Mouse (Mus musculus) fat pad, adult 2 months (tissue): Measurements from ENCODE around the gene Abhd17b.
"Not testable (repeated sequence)": the region's sequence is repeated elsewhere in the genome, so short reads cannot be mapped to it uniquely, and the experiment has no call there.

Source experiments
- DNase-seq: peaks from one replicate; pipeline ENCODE4 v3.0.0-alpha.2; 2011; ENCODE audit warnings: low read depth, low spot score; ENCODE audit errors: extremely low read depth

Abhd17b gene

GRCm38 (mm10) chr19:21651664-21652063, 1.3 kb upstream of the Abhd17b start:
- no peak for DNase-seq

- peak; percentile 68 for DNase-seq
Observed at GRCm38 (mm10) chr19:21652285-21653171, 457 bp upstream of the Abhd17b start, which contains the start of gene 1110059E24Rik. 1110059E24Rik (minus strand) TSS chr19:21652976.

GRCm38 (mm10) chr19:21654788-21655187, 1.8 kb downstream of the Abhd17b start:
- DNase-seq = no peak

- no peak for DNase-seq
Observed at GRCm38 (mm10) chr19:21660734-21661133, 7.7 kb downstream of the Abhd17b start.

- no peak for DNase-seq
Observed at GRCm38 (mm10) chr19:21663756-21664456, 10.9 kb downstream of the Abhd17b start.

- no peak for DNase-seq
Observed at GRCm38 (mm10) chr19:21669650-21670049, 16.7 kb downstream of the Abhd17b start.

- no peak for DNase-seq
Observed at GRCm38 (mm10) chr19:21674354-21675096, 21.5 kb downstream of the Abhd17b start.

- no peak for DNase-seq
Observed at GRCm38 (mm10) chr19:21680091-21680490, 27.1 kb downstream of the Abhd17b start.

GRCm38 (mm10) chr19:21680986-21681385, 28.0 kb downstream of the Abhd17b start:
- no peak for DNase-seq

GRCm38 (mm10) chr19:21713260-21714031, 60.5 kb downstream of the Abhd17b start:
- DNase-seq = no peak

- DNase-seq = no peak
Observed at GRCm38 (mm10) chr19:21714278-21714883, 61.4 kb downstream of the Abhd17b start.

- DNase-seq = no peak
Observed at GRCm38 (mm10) chr19:21715005-21715442, 62.0 kb downstream of the Abhd17b start.

GRCm38 (mm10) chr19:21715515-21715914, 62.5 kb downstream of the Abhd17b start:
- DNase-seq = no peak

GRCm38 (mm10) chr19:21716456-21716855, 63.5 kb downstream of the Abhd17b start:
- DNase-seq = no peak

GRCm38 (mm10) chr19:21719206-21719605, 66.2 kb downstream of the Abhd17b start:
- no peak for DNase-seq

- no peak for DNase-seq
Observed at GRCm38 (mm10) chr19:21720950-21721349, 68.0 kb downstream of the Abhd17b start.

- not testable (repeated sequence) for DNase-seq
Observed at GRCm38 (mm10) chr19:21723280-21723679, 70.3 kb downstream of the Abhd17b start.

- DNase-seq = no peak
Observed at GRCm38 (mm10) chr19:21723911-21724655, 71.1 kb downstream of the Abhd17b start.

- DNase-seq = peak; percentile 85
Observed at GRCm38 (mm10) chr19:21725168-21725567, 72.2 kb downstream of the Abhd17b start.
